Mouse (Mus musculus): ENCODE data around the gene Scn3b. TPM values are rescaled to one million over a fixed set of nuclear protein-coding genes. Genes with fewer than 3 reads are reported as not detected.

Gene Scn3b
- total RNA-seq (2021), result 1 to 10 TPM in 1 of 2 experiments, under 1 TPM in 1; 0.95 to 1.3 TPM
- long read RNA-seq, experiment 1, result 0 reads
- long read RNA-seq, experiment 2, partial matches to known transcripts, result 0 of 1 reads
- long read RNA-seq, experiment 2, other reads (novel, unspliced or antisense), result 1 of 1 reads

- peak; percentile 54 to 58 for DNase-seq
- intact Hi-C loops (cut with DNase I), result no loop called here
These were observed at the start of gene Scn3b for GRCm38 (mm10) chr9:40269103-40269861. TSS of gene Scn3b (plus strand) at chr9:40269217.

- DNase-seq, result no peak
- intact Hi-C loops (cut with DNase I), result loop anchor here (1.0 to 10.0 kb wide), 2 partner anchors 106 to 171 kb away; no protein-coding TSS in a partner anchor
These were observed 44.7 kb upstream of the Scn3b start for GRCm38 (mm10) chr9:40224289-40224688.

- intact Hi-C loops (cut with DNase I), result loop anchor here (1.0 to 10.0 kb wide), 4 partner anchors 102 to 249 kb away; no protein-coding TSS in a partner anchor
- peak; percentile 34 to 62 for DNase-seq
These were observed 40.9 kb upstream of the Scn3b start for GRCm38 (mm10) chr9:40227874-40228789.

- intact Hi-C loops (cut with DNase I), result loop anchor here (1.0 to 10.0 kb wide), 4 partner anchors 101 to 248 kb away; no protein-coding TSS in a partner anchor
- DNase-seq, result no peak
These were observed 40.1 kb upstream of the Scn3b start for GRCm38 (mm10) chr9:40228804-40229331.

- intact Hi-C loops (cut with DNase I), result loop anchor here (5.0 to 10.0 kb wide), 3 partner anchors 165 to 248 kb away; no protein-coding TSS in a partner anchor
These were observed 39.5 kb upstream of the Scn3b start for GRCm38 (mm10) chr9:40229479-40229878.

GRCm38 (mm10) chr9:40231019-40231418, 38.0 kb upstream of the Scn3b start:
- intact Hi-C loops (cut with DNase I), result loop anchor here (5.0 kb wide), 1 partner anchor 41 kb away; no protein-coding TSS in a partner anchor
- no peak for DNase-seq

More at GRCm38 (mm10) chr9:40229479-40229878, 39.5 kb upstream of the Scn3b start:
- DNase-seq, result no peak

GRCm38 (mm10) chr9:40234233-40235072, 34.6 kb upstream of the Scn3b start:
- intact Hi-C loops (cut with DNase I), result loop anchor here (5.0 kb wide), 1 partner anchor 38 kb away; no protein-coding TSS in a partner anchor
- DNase-seq, result no peak

- DNase-seq, result no peak
- intact Hi-C loops (cut with DNase I), result no loop called here
These were observed 33.8 kb upstream of the Scn3b start for GRCm38 (mm10) chr9:40235220-40235619.

- DNase-seq, result no peak
- intact Hi-C loops (cut with DNase I), result no loop called here
These were observed 29.3 kb upstream of the Scn3b start for GRCm38 (mm10) chr9:40239749-40240148.

- DNase-seq, result no peak
- intact Hi-C loops (cut with DNase I), result no loop called here
These were observed 28.7 kb upstream of the Scn3b start for GRCm38 (mm10) chr9:40240311-40240710.

GRCm38 (mm10) chr9:40241223-40241801, 27.7 kb upstream of the Scn3b start:
- intact Hi-C loops (cut with DNase I), result no loop called here
- peak; percentile 19 to 23 for DNase-seq

GRCm38 (mm10) chr9:40241951-40242888, 26.8 kb upstream of the Scn3b start:
- intact Hi-C loops (cut with DNase I), result no loop called here
- DNase-seq, result no peak

GRCm38 (mm10) chr9:40245466-40245865, 23.6 kb upstream of the Scn3b start:
- intact Hi-C loops (cut with DNase I), result loop anchor here (5.0 kb wide), 1 partner anchor 77 kb away; no protein-coding TSS in a partner anchor
- DNase-seq, result no peak

- intact Hi-C loops (cut with DNase I), result loop anchor here (5.0 kb wide), 1 partner anchor 76 kb away; no protein-coding TSS in a partner anchor
- no peak for DNase-seq
These were observed 22.9 kb upstream of the Scn3b start for GRCm38 (mm10) chr9:40245974-40246665.

GRCm38 (mm10) chr9:40246702-40247101, 22.3 kb upstream of the Scn3b start:
- no peak for DNase-seq
- intact Hi-C loops (cut with DNase I), result loop anchor here (5.0 kb wide), 1 partner anchor 76 kb away; no protein-coding TSS in a partner anchor

- DNase-seq, result no peak
- intact Hi-C loops (cut with DNase I), result loop anchor here (5.0 kb wide), 1 partner anchor 73 kb away; no protein-coding TSS in a partner anchor
These were observed 19.9 kb upstream of the Scn3b start for GRCm38 (mm10) chr9:40249106-40249505.

- DNase-seq, result no peak
- intact Hi-C loops (cut with DNase I), result no loop called here
These were observed 16.6 kb upstream of the Scn3b start for GRCm38 (mm10) chr9:40252459-40252858.

All from heart, postnatal 14 days (tissue).